Mouse (Mus musculus): Measurements from ENCODE around the gene Tbcb. TPM values are rescaled to one million over a fixed set of nuclear protein-coding genes. Genes with fewer than 3 reads are reported as not detected.

Tbcb gene
- 132 TPM for polyA plus RNA-seq (2017; shearing (Covaris generic))

DNA sequence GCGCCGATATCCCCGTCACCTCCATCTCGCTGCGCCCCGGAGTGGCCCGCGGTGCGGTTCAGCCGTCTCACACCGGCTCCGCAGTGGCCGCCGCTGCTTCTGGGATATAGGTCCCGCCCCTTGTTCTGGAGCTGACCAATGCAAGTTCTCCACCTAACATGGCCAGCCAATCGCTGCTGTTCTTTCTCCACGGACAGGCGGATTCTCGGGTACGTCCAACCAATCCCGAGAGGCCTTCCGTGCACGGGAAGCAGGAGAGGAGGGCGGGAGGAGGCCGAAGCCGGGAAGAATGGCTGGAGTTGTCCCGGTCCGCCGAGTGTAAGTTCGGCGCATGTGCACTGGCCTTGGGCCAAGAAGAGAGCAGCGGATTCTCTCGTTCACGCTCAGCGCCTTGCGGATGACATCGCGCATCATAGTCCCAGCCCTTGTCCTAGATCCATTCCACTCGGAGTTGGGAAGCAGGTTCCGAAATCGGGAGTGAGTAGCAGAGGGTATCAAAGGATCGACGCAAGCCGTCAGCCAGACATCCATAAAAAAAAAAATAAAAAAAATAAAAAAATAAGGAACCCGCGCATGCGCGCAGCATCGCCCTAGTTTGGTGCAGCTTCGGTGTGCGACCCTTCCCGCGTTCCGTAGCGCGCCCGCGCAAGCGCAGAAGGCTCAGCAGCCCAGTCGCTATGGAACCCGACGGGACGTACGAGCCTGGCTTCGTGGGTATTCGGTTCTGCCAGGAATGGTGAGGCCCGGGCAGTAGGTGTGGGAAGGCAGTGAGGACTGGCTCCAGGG, at the start of gene Tbcb, which contains the start of gene Polr2i:
Tbcb (minus strand) TSS at position 604 of the 786 bp plus-strand sequence.
Polr2i (plus strand) TSS at position 280 of the 786 bp plus-strand sequence.

GRCm38 (mm10) chr7:30279951-30280669, 48.0 kb upstream of the Tbcb start, which contains the start of the genes Thap8 and Wdr62:
Gene Thap8 (plus strand): TSS chr7:30280094.
Gene Wdr62 (minus strand): TSS chr7:30280419.

GRCm38 (mm10) chr7:30235625-30236024, 3.6 kb upstream of the Tbcb start, which contains the start of gene Ovol3:
Gene Ovol3 (minus strand): TSS chr7:30235725.

GRCm38 (mm10) chr7:30198481-30198971, 33.5 kb downstream of the Tbcb start, which contains the start of gene Capns1:
Gene Capns1 (minus strand): TSS chr7:30198811.

DNA sequence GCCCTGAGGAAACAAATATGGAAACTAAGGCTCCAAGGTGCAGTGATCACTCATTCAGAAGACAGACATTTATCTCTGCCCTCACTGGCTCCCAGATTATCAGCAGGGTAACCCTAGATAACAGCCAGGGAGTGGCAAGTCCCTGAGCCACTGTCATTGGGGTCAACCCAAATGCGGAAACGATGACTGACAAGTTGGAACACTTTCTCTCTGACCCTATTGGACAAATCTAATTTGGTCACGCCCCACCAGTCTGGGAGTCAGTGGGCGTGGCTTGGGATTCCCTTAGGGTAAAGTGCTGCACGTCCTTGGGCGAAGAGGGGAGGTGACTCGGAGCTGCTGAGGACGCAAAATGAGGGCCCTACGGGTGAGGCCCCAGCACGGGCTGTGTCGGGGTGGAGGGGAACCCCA, 48.2 kb downstream of the Tbcb start, which contains the start of gene Cox7a1:
Cox7a1 (plus strand) TSS at position 266 of the 411 bp plus-strand sequence.

Other genes with a start within 250 kb of the Tbcb start
- gene Zfp568, start 248.3 kb downstream of the Tbcb start, polyA plus RNA-seq (2017; shearing (Covaris generic)) = 5.6 TPM
- 6.8 TPM for gene Zfp14, start 180.9 kb downstream of the Tbcb start, polyA plus RNA-seq (2017; shearing (Covaris generic))
- 10.5 TPM for gene Zfp82, start 159.4 kb downstream of the Tbcb start, polyA plus RNA-seq (2017; shearing (Covaris generic))
- gene Gm26920, start 141.9 kb downstream of the Tbcb start, polyA plus RNA-seq (2017; shearing (Covaris generic)) = 3.0 TPM
- 9.6 TPM for gene Zfp566, start 141.7 kb downstream of the Tbcb start, polyA plus RNA-seq (2017; shearing (Covaris generic))
- 106 TPM for gene Zfp260, start 137.5 kb downstream of the Tbcb start, polyA plus RNA-seq (2017; shearing (Covaris generic))
- 16.9 TPM for gene Zfp382, start 110.3 kb downstream of the Tbcb start, polyA plus RNA-seq (2017; shearing (Covaris generic))
- gene Zfp146, start 62.5 kb downstream of the Tbcb start, polyA plus RNA-seq (2017; shearing (Covaris generic)) = 32.9 TPM
- gene Cox7a1, start 48.1 kb downstream of the Tbcb start, polyA plus RNA-seq (2017; shearing (Covaris generic)) = 1.0 TPM
- 80.5 TPM for gene Capns1, start 33.5 kb downstream of the Tbcb start, polyA plus RNA-seq (2017; shearing (Covaris generic))
- 49.2 TPM for gene Polr2i, start 324 bp downstream of the Tbcb start, polyA plus RNA-seq (2017; shearing (Covaris generic))
- not detected for gene Ovol3, start 3.5 kb upstream of the Tbcb start, polyA plus RNA-seq (2017; shearing (Covaris generic))
- gene Thap8, start 47.8 kb upstream of the Tbcb start, polyA plus RNA-seq (2017; shearing (Covaris generic)) = 0.27 TPM
- 6.3 TPM for gene Wdr62, start 48.1 kb upstream of the Tbcb start, polyA plus RNA-seq (2017; shearing (Covaris generic))
- 7.7 TPM for gene Clip3, start 59.5 kb upstream of the Tbcb start, polyA plus RNA-seq (2017; shearing (Covaris generic))
- gene Alkbh6, start 76.4 kb upstream of the Tbcb start, polyA plus RNA-seq (2017; shearing (Covaris generic)) = 158 TPM
- 20.3 TPM for gene Syne4, start 82.5 kb upstream of the Tbcb start, polyA plus RNA-seq (2017; shearing (Covaris generic))
- gene E130208F15Rik, start 89.5 kb upstream of the Tbcb start, polyA plus RNA-seq (2017; shearing (Covaris generic)) = not detected
- gene Sdhaf1, start 91.6 kb upstream of the Tbcb start, polyA plus RNA-seq (2017; shearing (Covaris generic)) = 7.7 TPM
- gene Lrfn3, start 130.5 kb upstream of the Tbcb start, polyA plus RNA-seq (2017; shearing (Covaris generic)) = not detected
- 7.6 TPM for gene Tyrobp, start 181.5 kb upstream of the Tbcb start, polyA plus RNA-seq (2017; shearing (Covaris generic))
- gene Hcst, start 187.6 kb upstream of the Tbcb start, polyA plus RNA-seq (2017; shearing (Covaris generic)) = 400 TPM
- 106 TPM for gene Nfkbid, start 189.5 kb upstream of the Tbcb start, polyA plus RNA-seq (2017; shearing (Covaris generic))
- 5.2 TPM for gene Aplp1, start 213.3 kb upstream of the Tbcb start, polyA plus RNA-seq (2017; shearing (Covaris generic))
- gene Kirrel2, start 225.4 kb upstream of the Tbcb start, polyA plus RNA-seq (2017; shearing (Covaris generic)) = not detected
- gene Nphs1, start 226.0 kb upstream of the Tbcb start, polyA plus RNA-seq (2017; shearing (Covaris generic)) = not detected